Mouse (Mus musculus): ENCODE measurements at regions not wholly inside any gene's neighbourhood (a gene's known extent, or its start where the extent isn't known, plus 50 kb on each side); places are given as distances from the start of the nearest gene placed in this dataset.

- TF ChIP-seq CTCF (IDR thresholded peaks at IDR 0.05; ENCODE audit: insufficient read depth, low read depth, low read length) = no peak
- no peak for TF ChIP-seq POLR2A (IDR thresholded peaks at IDR 0.05; ENCODE audit: insufficient read depth, low read depth, low read length)
Measured at GRCm38 (mm10) chr3:41171310-41171709, 88.5 kb upstream of the Pgrmc2 start.
